Mouse (Mus musculus): ENCODE measurements around the gene Dcps.

- TF ChIP-seq CTCF (IDR thresholded peaks at IDR 0.05; ENCODE audit: borderline replicate concordance, extremely low read depth, insufficient read depth, insufficient read length) (no peak), POLR2A (IDR thresholded peaks at IDR 0.05; ENCODE audit: borderline replicate concordance, extremely low read depth, insufficient read depth, insufficient read length, poor library complexity, severe bottlenecking) (no peak)
Observed at GRCm38 (mm10) chr9:35123804-35124677, 51.8 kb downstream of the Dcps start.
